Comparison of ENCODE assay signal across 26 mouse cellular contexts in genomic region chr14:27348656-27349055, GRCm38 (mm10).
DNase-seq lines count a peak whose midpoint lies in the region; ATAC-seq and TF ChIP-seq lines count a peak whose summit lies in the region.
"Had no signal": no experiment of that assay in that cellular context is flagged by ENCODE, and none has a peak within 500 bp of the region (broad histone marks: within the 10 kb centered on the region; RNA-seq: fewer than 3 reads in every experiment).

No protein-coding gene starts in this region.

- intact Hi-C loops in left cerebral cortex, adult 2 months (cut with DNase I) = loop anchor here (1.0 kb wide), 1 partner anchor 79 kb away; no protein-coding TSS in a partner anchor

- H3K9ac ChIP-seq in heart, embryonic 11.5 days (ENCODE audit: low read depth, low read length) = no peak overlapping the region
- H3K9ac ChIP-seq in ES-E14 (ENCODE audit: insufficient read depth, low read depth, low read length, poor library complexity, severe bottlenecking) = no peak overlapping the region
- no peak overlapping the region for H3K9ac ChIP-seq in hindbrain, postnatal 0 days (replicated peaks; ENCODE audit: low read length)
- H3K9ac ChIP-seq: forebrain, embryonic 15.5 days; limb, embryonic 13.5 days; liver, embryonic 14.5 days; lung, embryonic 15.5 days; midbrain, embryonic 15.5 days; neural tube, embryonic 12.5 days had no signal

- H3K27ac ChIP-seq in heart, embryonic 11.5 days (ENCODE audit: low read depth, low read length) = peak overlapping the region; percentile 71
- peak overlapping the region; percentile 56 for H3K27ac ChIP-seq in left cerebral cortex, adult 2 months
- H3K27ac ChIP-seq in ES-E14 (ENCODE audit: insufficient read depth, low read depth, low read length, poor library complexity, severe bottlenecking) = peak overlapping the region; percentile 90; the same call in 1 of the 2 replicates
- no peak overlapping the region for H3K27ac ChIP-seq in hindbrain, postnatal 0 days
- H3K27ac ChIP-seq: embryonic facial prominence, embryonic 10.5 days; forebrain, embryonic 15.5 days; hindbrain, embryonic 10.5 days; limb, embryonic 13.5 days; liver, embryonic 14.5 days; lung, embryonic 15.5 days; macrophage; midbrain, embryonic 15.5 days; neural tube, embryonic 12.5 days had no signal

- no peaks in the 10 kb centered on the region for H3K27me3 ChIP-seq in heart, embryonic 11.5 days (ENCODE audit: control insufficient read depth, insufficient read depth, low read length)
- H3K27me3 ChIP-seq in hindbrain, postnatal 0 days (ENCODE audit: insufficient read depth, low read length) = no peaks in the 10 kb centered on the region
- H3K27me3 ChIP-seq: CH12.LX; forebrain, embryonic 15.5 days; limb, embryonic 13.5 days; lung, embryonic 15.5 days; midbrain, embryonic 15.5 days; neural tube, embryonic 12.5 days had no signal

- no peak overlapping the region for H3K4me3 ChIP-seq in heart, embryonic 11.5 days (ENCODE audit: low read depth, low read length)
- H3K4me3 ChIP-seq in left cerebral cortex, adult 2 months = no peak overlapping the region
- no peak overlapping the region for H3K4me3 ChIP-seq in ES-E14 (ENCODE audit: insufficient read depth in 1 of 2, low read depth in 1 of 2, low read length in 2 of 2, poor library complexity in 1 of 2, severe bottlenecking in 1 of 2)
- H3K4me3 ChIP-seq in hindbrain, postnatal 0 days (ENCODE audit: low read length) = no peak overlapping the region
- H3K4me3 ChIP-seq: embryonic facial prominence, embryonic 10.5 days; forebrain, embryonic 15.5 days; hindbrain, embryonic 10.5 days; limb, embryonic 13.5 days; lung, embryonic 15.5 days; midbrain, embryonic 15.5 days; neural tube, embryonic 12.5 days had no signal

- in situ Hi-C loops in ES-E14 (cut with MboI; ENCODE audit: low sequenced_read_pairs in 2 of 2, unreplicated experiment in 2 of 2) = no loop called here

- 89% methylated on average over 4 of the region's 4 CpGs for WGBS in heart, embryonic 11.5 days (ENCODE audit: insufficient replicate concordance)
- WGBS in hindbrain, postnatal 0 days = 89% methylated on average over 4 of the region's 4 CpGs

- no peak for ATAC-seq in heart, embryonic 11.5 days (replicated peaks; ENCODE audit: insufficient number of reproducible peaks, low FRiP score, low TSS enrichment)
- ATAC-seq in hindbrain, postnatal 0 days = no peak
- ATAC-seq: forebrain, embryonic 15.5 days; hindbrain, embryonic 16.5 days; intestine, embryonic 16.5 days; midbrain, embryonic 15.5 days had no signal

- H3K4me2 ChIP-seq in heart, embryonic 11.5 days = no peak overlapping the region
- no peak overlapping the region for H3K4me2 ChIP-seq in hindbrain, postnatal 0 days (ENCODE audit: low read depth, low read length)
- H3K4me2 ChIP-seq: forebrain, embryonic 15.5 days; limb, embryonic 13.5 days; lung, embryonic 15.5 days; midbrain, embryonic 15.5 days; neural tube, embryonic 12.5 days had no signal

- no peak for DNase-seq in heart, adult 8-10 months (ENCODE audit: low spot score)
- DNase-seq in left cerebral cortex, adult 2 months (ENCODE audit: extremely low spot score in 1 of 2, low spot score in 2 of 2) = no peak
- no peak for DNase-seq in left cerebral cortex, adult 18-20 months (ENCODE audit: low spot score in 2 of 2)
- DNase-seq in ES-E14 (ENCODE audit: low read depth, low spot score) = no peak
- DNase-seq in adrenal gland, postnatal 10 days = no peak
- no peak for DNase-seq in hindbrain, postnatal 0 days (ENCODE audit: low spot score)
- DNase-seq: B cell, adult 2 months; cerebellum, adult 11 months; cerebellum, adult 9-11 months; gastrocnemius, postnatal 14 days; layer of hippocampus, postnatal 36 days; right cerebral cortex, postnatal 14 days; spleen, adult 18-20 months had no signal

- H3K36me3 ChIP-seq in heart, embryonic 11.5 days (ENCODE audit: control insufficient read depth, insufficient read depth, low read length) = no peaks in the 10 kb centered on the region
- no peaks in the 10 kb centered on the region for H3K36me3 ChIP-seq in ES-E14 (ENCODE audit: control insufficient read depth, insufficient read depth, low read length, poor library complexity, severe bottlenecking)
- no peaks in the 10 kb centered on the region for H3K36me3 ChIP-seq in hindbrain, postnatal 0 days (ENCODE audit: insufficient read depth, low read length)
- H3K36me3 ChIP-seq: embryonic facial prominence, embryonic 10.5 days; forebrain, embryonic 15.5 days; hindbrain, embryonic 10.5 days; lung, embryonic 15.5 days; midbrain, embryonic 15.5 days; neural tube, embryonic 12.5 days had no signal

- TF ChIP-seq CTCF in left cerebral cortex, adult 2 months (IDR thresholded peaks at IDR 0.05) = no peak
- TF ChIP-seq CTCF in hindbrain, postnatal 0 days (IDR thresholded peaks at IDR 0.05; ENCODE audit: low read depth) = no peak

- H3K9me3 ChIP-seq in heart, embryonic 11.5 days (replicated peaks; ENCODE audit: control insufficient read depth, low read length) = no peaks in the 10 kb centered on the region
- H3K9me3 ChIP-seq in ES-E14 (ENCODE audit: control insufficient read depth, insufficient read depth, low read depth, low read length) = no peaks in the 10 kb centered on the region
- H3K9me3 ChIP-seq in hindbrain, postnatal 0 days (ENCODE audit: low read length) = no peaks in the 10 kb centered on the region
- H3K9me3 ChIP-seq: forebrain, embryonic 15.5 days; hindbrain, embryonic 10.5 days; limb, embryonic 13.5 days; lung, embryonic 15.5 days; midbrain, embryonic 15.5 days; neural tube, embryonic 12.5 days had no signal

- peaks cover 36% of the 10 kb centered on the region for H3K4me1 ChIP-seq in heart, embryonic 11.5 days (ENCODE audit: control insufficient read depth, insufficient read depth, low read length)
- H3K4me1 ChIP-seq in ES-E14 (ENCODE audit: control insufficient read depth in 2 of 2, insufficient read depth in 2 of 2, low read length in 2 of 2, poor library complexity in 1 of 2) = peaks cover 35 to 55% of the 10 kb centered on the region in 2 experiments
- no peaks in the 10 kb centered on the region for H3K4me1 ChIP-seq in hindbrain, postnatal 0 days (ENCODE audit: insufficient read depth, low read length)
- H3K4me1 ChIP-seq: forebrain, embryonic 15.5 days; midbrain, embryonic 15.5 days; neural tube, embryonic 12.5 days had no signal

TF ChIP-seq in ES-E14, 5 proteins besides CTCF, POLR2A, EP300 and RAD21:
- TF ChIP-seq MAFK (IDR thresholded peaks at IDR 0.05; ENCODE audit: insufficient read depth, low read depth, low read length) (no peak), CHD2 (IDR thresholded peaks at IDR 0.05; ENCODE audit: low read depth, low read length) (no peak), HCFC1 (IDR thresholded peaks at IDR 0.05; ENCODE audit: borderline replicate concordance, insufficient read depth, low read length) (no peak), ZC3H11A (IDR thresholded peaks at IDR 0.05; ENCODE audit: borderline replicate concordance, low read depth, low read length) (no peak), ZNF384 (IDR thresholded peaks at IDR 0.05; ENCODE audit: low read depth, low read length) (no peak)
